Mouse (Mus musculus): ENCODE results near the gene Morc4. TPM values are rescaled to one million over a fixed set of nuclear protein-coding genes. Genes with fewer than 3 reads are reported as not detected.

Morc4 gene
- total and polyA plus RNA-seq, 3 experiments, result 6.7 to 22.8 (median 15.6) TPM

DNA sequence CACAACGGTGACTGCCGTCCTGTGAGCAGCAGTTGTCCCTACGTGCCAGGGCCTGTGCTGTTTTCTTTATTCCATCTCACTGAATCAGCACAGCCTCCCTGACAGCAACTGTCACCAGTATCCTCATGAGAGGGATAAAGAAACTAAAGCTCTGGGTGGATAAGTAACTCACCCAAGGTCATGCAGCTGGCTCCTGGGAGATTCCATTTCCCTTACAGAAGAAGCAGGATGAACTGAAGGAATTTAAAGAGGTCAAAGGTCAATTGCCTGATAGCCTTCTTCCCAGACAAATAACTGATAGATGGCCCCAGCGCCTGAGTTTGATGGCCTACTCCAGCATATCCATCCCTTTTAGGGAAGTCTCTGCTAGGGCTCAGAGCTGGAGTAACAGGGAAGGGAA, 94.1 kb downstream of the Morc4 start:
- DNase-seq (ENCODE audit: low spot score) (no peak), ATAC-seq (ENCODE audit: extremely low read depth, insufficient number of reproducible peaks, low FRiP score, poor library complexity, severe bottlenecking) (no peak)
- no peaks in the 10 kb centered on the region for H3K36me3 ChIP-seq (replicated peaks)
- H3K4me3 ChIP-seq (ENCODE audit: low read depth, low read length), result no peak overlapping the region
- no peak for TF ChIP-seq POLR2AphosphoS5 (IDR thresholded peaks at IDR 0.05; ENCODE audit: insufficient replicate concordance, low read depth, low read length)
- TF ChIP-seq TAL1 (conservative IDR thresholded peaks at IDR 0.05; ENCODE audit: low read depth, low read length), result no peak
- TF ChIP-seq CTCF (IDR thresholded peaks at IDR 0.05; ENCODE audit: low read depth, low read length), result no peak
- no peak for TF ChIP-seq GATA1 (IDR thresholded peaks at IDR 0.05; ENCODE audit: borderline replicate concordance, low read length)
- TF ChIP-seq GATA2 (IDR thresholded peaks at IDR 0.05; ENCODE audit: borderline replicate concordance, low read depth, low read length), result no peak
- peaks cover 72% of the 10 kb centered on the region for H3K4me1 ChIP-seq (ENCODE audit: insufficient read depth, low read depth, low read length)
- H3K9me3 ChIP-seq (replicated peaks), result no peaks in the 10 kb centered on the region
- no peaks in the 10 kb centered on the region for H3K27me3 ChIP-seq (ENCODE audit: insufficient read depth, low read length)

DNA sequence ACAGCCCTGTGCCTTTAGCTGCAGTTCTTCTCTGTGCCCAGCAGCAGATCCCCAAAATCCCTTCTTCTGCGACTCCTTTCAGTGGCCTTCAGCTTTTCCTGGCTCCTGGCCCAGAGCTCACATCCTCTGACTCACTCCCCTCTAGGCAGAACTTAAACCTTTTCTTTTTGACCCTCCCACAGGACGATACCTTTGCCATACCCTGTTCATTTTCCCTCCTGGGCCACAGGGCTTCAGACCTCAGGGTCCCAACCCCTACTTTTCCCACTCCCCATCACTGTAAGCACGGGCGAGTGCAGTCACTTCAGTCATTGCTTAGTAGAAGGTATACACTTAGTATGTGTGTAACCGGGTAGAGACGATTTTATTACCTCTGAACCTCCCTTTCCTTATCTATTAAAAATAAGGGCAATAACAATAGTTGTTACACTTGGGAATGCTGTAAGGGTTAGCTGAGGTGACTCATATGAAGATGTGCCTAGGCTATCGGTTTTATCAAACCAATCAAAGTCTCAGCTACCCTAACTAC, 96.3 kb downstream of the Morc4 start:
- ATAC-seq (ENCODE audit: extremely low read depth, insufficient number of reproducible peaks, low FRiP score, poor library complexity, severe bottlenecking) (no peak), DNase-seq (ENCODE audit: low spot score) (no peak)
- no peak for TF ChIP-seq GATA2 (IDR thresholded peaks at IDR 0.05; ENCODE audit: borderline replicate concordance, low read depth, low read length)
- H3K9me3 ChIP-seq (replicated peaks), result no peaks in the 10 kb centered on the region
- no peaks in the 10 kb centered on the region for H3K27me3 ChIP-seq (ENCODE audit: insufficient read depth, low read length)
- H3K4me1 ChIP-seq (ENCODE audit: insufficient read depth, low read depth, low read length), result peaks cover 49% of the 10 kb centered on the region
- H3K36me3 ChIP-seq (replicated peaks), result no peaks in the 10 kb centered on the region
- peak overlapping the region; percentile 21; the same call in 1 of the 2 replicates for H3K4me3 ChIP-seq (ENCODE audit: low read depth, low read length)

DNA sequence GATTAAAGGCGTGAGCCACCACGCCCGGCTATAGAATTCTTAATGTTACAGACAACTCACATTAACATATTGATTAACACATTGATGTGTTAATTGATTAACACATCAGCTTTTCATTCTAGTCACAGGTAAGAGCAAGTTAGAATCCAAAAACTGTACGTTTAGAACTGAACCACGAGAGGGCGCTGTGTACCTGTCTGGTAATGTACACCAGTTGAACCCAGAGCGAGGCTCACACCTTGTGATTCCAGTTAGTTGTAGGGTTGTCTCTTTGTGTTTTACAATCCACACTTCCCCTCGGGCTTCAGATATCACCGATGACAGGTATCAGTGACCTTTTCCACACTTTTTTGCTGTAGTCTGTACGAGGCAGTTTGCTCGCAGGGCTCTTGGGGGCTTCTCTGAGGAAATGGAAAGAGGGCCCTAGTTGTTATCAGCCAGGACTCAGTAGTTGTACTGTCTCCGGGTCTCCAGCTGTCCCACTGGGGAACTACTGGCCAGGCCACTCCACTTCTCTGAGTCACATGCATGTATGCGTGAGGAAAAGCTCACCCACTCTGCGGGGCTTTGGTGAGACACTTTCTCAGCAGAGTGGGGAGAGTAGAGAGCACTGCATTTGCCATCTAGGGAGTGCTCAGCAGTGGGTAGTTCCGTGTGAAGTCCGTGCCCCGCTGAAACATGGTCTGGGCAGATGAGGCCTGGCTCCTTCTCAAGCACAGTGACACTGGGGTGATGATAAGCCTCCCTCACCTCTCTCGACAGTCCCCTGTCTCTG, 97.0 kb downstream of the Morc4 start:
- no peaks in the 10 kb centered on the region for H3K36me3 ChIP-seq (replicated peaks)
- no peaks in the 10 kb centered on the region for H3K27me3 ChIP-seq (ENCODE audit: insufficient read depth, low read length)
- no peaks in the 10 kb centered on the region for H3K9me3 ChIP-seq (replicated peaks)
- H3K4me1 ChIP-seq (ENCODE audit: insufficient read depth, low read depth, low read length), result peaks cover 43% of the 10 kb centered on the region
- ATAC-seq (ENCODE audit: extremely low read depth, insufficient number of reproducible peaks, low FRiP score, poor library complexity, severe bottlenecking) (peak; percentile 58), DNase-seq (ENCODE audit: low spot score) (no peak)
- peak; percentile 35; the same call in 1 of the 2 replicates for TF ChIP-seq CTCF (IDR thresholded peaks at IDR 0.05; ENCODE audit: low read depth, low read length)
- no peak for TF ChIP-seq TAL1 (conservative IDR thresholded peaks at IDR 0.05; ENCODE audit: low read depth, low read length)
- peak overlapping the region; percentile 21; the same call in 1 of the 2 replicates for H3K4me3 ChIP-seq (ENCODE audit: low read depth, low read length)

Other genes starting within 250 kb of the Morc4 start
- gene Tbc1d8b, start 186.7 kb downstream of the Morc4 start, total RNA-seq (2014; fragmentation: Nextera tagmentation), result 10.7 and 11.4 TPM in 2 replicates
- gene Tbc1d8b, start 186.7 kb downstream of the Morc4 start, total RNA-seq (2017), result 9.0 and 12.5 TPM in 2 replicates
- gene Tbc1d8b, start 186.7 kb downstream of the Morc4 start, polyA plus RNA-seq (2012), result 0.19 and 0.29 TPM in 2 replicates
- not detected in 2 replicates for gene Gm15013, start 157.2 kb downstream of the Morc4 start, total RNA-seq (2014; fragmentation: Nextera tagmentation)
- gene Gm15013, start 157.2 kb downstream of the Morc4 start, total RNA-seq (2017), result 0.38 and 0.64 TPM in 2 replicates
- 0.15 TPM in 1 of 2 replicates, not detected in the other for gene Gm15013, start 157.2 kb downstream of the Morc4 start, polyA plus RNA-seq (2012)
- gene Ripply1, start 89.3 kb downstream of the Morc4 start, total RNA-seq (2014; fragmentation: Nextera tagmentation), result not detected in 2 replicates
- not detected in 2 replicates for gene Ripply1, start 89.3 kb downstream of the Morc4 start, total RNA-seq (2017)
- 0.74 and 0.92 TPM in 2 replicates for gene Ripply1, start 89.3 kb downstream of the Morc4 start, polyA plus RNA-seq (2012)
- gene Cldn2, start 70.8 kb downstream of the Morc4 start, total RNA-seq (2014; fragmentation: Nextera tagmentation), result 0.24 and 0.90 TPM in 2 replicates
- gene Cldn2, start 70.8 kb downstream of the Morc4 start, total RNA-seq (2017), result 0.11 TPM in 1 of 2 replicates, not detected in the other
- gene Cldn2, start 70.8 kb downstream of the Morc4 start, polyA plus RNA-seq (2012), result 0.30 and 0.35 TPM in 2 replicates
- 19.2 and 19.3 TPM in 2 replicates for gene Rbm41, start 126.9 kb upstream of the Morc4 start, total RNA-seq (2014; fragmentation: Nextera tagmentation)
- gene Rbm41, start 126.9 kb upstream of the Morc4 start, total RNA-seq (2017), result 6.5 and 8.1 TPM in 2 replicates
- gene Rbm41, start 126.9 kb upstream of the Morc4 start, polyA plus RNA-seq (2012), result 0.12 and 0.14 TPM in 2 replicates
- not detected in 2 replicates for gene Nup62cl, start 191.0 kb upstream of the Morc4 start, total RNA-seq (2014; fragmentation: Nextera tagmentation)
- not detected in 2 replicates for gene Nup62cl, start 191.0 kb upstream of the Morc4 start, total RNA-seq (2017)
- gene Nup62cl, start 191.0 kb upstream of the Morc4 start, polyA plus RNA-seq (2012), result not detected in 2 replicates
- gene Pih1h3b, start 191.2 kb upstream of the Morc4 start, total RNA-seq (2014; fragmentation: Nextera tagmentation), result not detected in 2 replicates
- gene Pih1h3b, start 191.2 kb upstream of the Morc4 start, total RNA-seq (2017), result not detected in 2 replicates
- not detected in 2 replicates for gene Pih1h3b, start 191.2 kb upstream of the Morc4 start, polyA plus RNA-seq (2012)